Mouse (Mus musculus) embryonic facial prominence, embryonic 11.5 days (tissue): ENCODE data around the gene Topbp1. TPM values are rescaled to one million over a fixed set of nuclear protein-coding genes. Genes with fewer than 3 reads are reported as not detected.
A peak's percentile ranks its signal among the peaks of the same experiment; 100 is the strongest.

Experiments used
- ATAC-seq: fragments of 200-750 bp; cut with Nextera tagmentation; replicated peaks from 2 replicates; pipeline ENCODE4 v1.8.0; 2017; ENCODE audit warnings: low read depth; ENCODE audit not compliant: insufficient number of reproducible peaks, low FRiP score, low TSS enrichment
- DNase-seq: peaks from one replicate; pipeline ENCODE4 v3.0.0-alpha.2; 2015; ENCODE audit warnings: low spot score
- H3K27ac ChIP-seq: fragments of 300-500 bp; sonication (generic); replicated peaks from 2 replicates; pipeline ENCODE4 v1.5.1; 2014; ENCODE audit warnings: mild to moderate bottlenecking, low read depth, low read length, control low read depth
- H3K27me3 ChIP-seq: fragments of 300-500 bp; sonication (generic); 2 replicates; pipeline ENCODE4 v1.6.1; 2014; ENCODE audit warnings: mild to moderate bottlenecking, low read length, moderate library complexity, mixed read lengths; ENCODE audit not compliant: control insufficient read depth, insufficient read depth
- H3K36me3 ChIP-seq: fragments of 300-500 bp; sonication (generic); replicated peaks from 2 replicates; pipeline ENCODE4 v1.6.1; 2014; ENCODE audit warnings: low read depth, mild to moderate bottlenecking, low read length, moderate library complexity, mixed read lengths; ENCODE audit not compliant: control insufficient read depth, insufficient read depth
- H3K4me1 ChIP-seq: fragments of 300-500 bp; sonication (generic); 2 replicates; pipeline ENCODE4 v1.6.1; 2014; ENCODE audit warnings: low read length, mixed read lengths; ENCODE audit not compliant: control insufficient read depth, insufficient read depth
- H3K4me2 ChIP-seq: fragments of 300-500 bp; sonication (generic); 2 replicates; pipeline ENCODE4 v1.6.1; 2014; ENCODE audit warnings: low read depth, mild to moderate bottlenecking, control low read depth, low read length, moderate library complexity
- H3K4me3 ChIP-seq: fragments of 300-500 bp; sonication (generic); 2 replicates; pipeline ENCODE4 v1.5.1; 2014; ENCODE audit warnings: low read depth, low read length, control low read depth
- H3K9ac ChIP-seq: fragments of 300-500 bp; sonication (generic); replicated peaks from 2 replicates; pipeline ENCODE4 v1.6.1; 2014; ENCODE audit warnings: mild to moderate bottlenecking, control low read depth, low read length
- H3K9me3 ChIP-seq: fragments of 300-500 bp; sonication (generic); replicated peaks from 2 replicates; pipeline ENCODE4 v1.6.1; 2016; ENCODE audit warnings: mild to moderate bottlenecking, low read length, inconsistent platforms, mixed read lengths; ENCODE audit not compliant: control insufficient read depth
- WGBS: fragments of 180-500 bp; shearing (Covaris S2); extraction: QIAGEN DNeasy Blood & Tissue Kit; methylation state at CpG from one replicate; pipeline ENCODE4 v1.1.7; 2014; 5-methylcytosine and 5-hydroxymethylcytosine counted together
- polyA plus RNA-seq: library from polyadenylated mRNA; unstranded; fragments of >200 nt; fragmentation: Nextera tagmentation; extraction: Ambion mirVana; gene quantifications from 2 replicates; pipeline ENCODE4 v1.2.1, GENCODE M21; 2014

Gene Topbp1
- polyA plus RNA-seq, 1 experiment from 2014 or later, result 90.1 TPM

- ATAC-seq (no peak), DNase-seq (no peak)
- no peaks in the 10 kb centered on the region for H3K4me1 ChIP-seq
- H3K4me3 ChIP-seq, result no peak overlapping the region
- peaks cover 10% of the 10 kb centered on the region for H3K36me3 ChIP-seq
- H3K27ac ChIP-seq, result no peak overlapping the region
- no peaks in the 10 kb centered on the region for H3K9me3 ChIP-seq
- no peaks in the 10 kb centered on the region for H3K27me3 ChIP-seq
- H3K9ac ChIP-seq, result no peak overlapping the region
- H3K4me2 ChIP-seq, result no peak overlapping the region
These were observed 52.9 kb downstream of the Topbp1 start for GRCm38 (mm10) chr9:103357893-103358292.

DNA sequence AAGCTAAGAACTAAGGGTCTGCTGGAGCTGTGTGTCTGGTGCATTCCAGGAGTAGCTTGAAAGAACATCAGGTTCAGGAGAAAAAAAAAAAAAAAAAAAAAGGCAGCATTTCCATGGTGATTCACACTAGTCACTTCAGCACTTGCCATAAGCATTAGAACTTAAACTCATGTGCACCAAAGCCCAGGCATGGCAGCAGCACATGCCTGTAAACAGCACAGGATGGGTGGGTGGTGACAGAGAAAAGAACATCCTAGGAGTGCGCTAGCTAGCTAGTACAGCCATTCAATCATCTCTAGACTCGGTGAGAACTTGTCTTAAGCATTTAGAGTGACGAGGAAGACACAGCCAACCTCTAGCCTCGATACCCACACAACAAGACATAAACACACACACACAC, 53.5 kb downstream of the Topbp1 start:
- H3K36me3 ChIP-seq, result peaks cover 10% of the 10 kb centered on the region
- no peaks in the 10 kb centered on the region for H3K27me3 ChIP-seq
- H3K9me3 ChIP-seq, result no peaks in the 10 kb centered on the region
- ATAC-seq (no peak), DNase-seq (no peak)
- H3K9ac ChIP-seq, result no peak overlapping the region
- no peaks in the 10 kb centered on the region; the same call in 1 of the 2 replicates for H3K4me1 ChIP-seq
- H3K27ac ChIP-seq, result no peak overlapping the region
- H3K4me3 ChIP-seq, result no peak overlapping the region
- 90% methylated on average over 4 of the region's 4 CpGs for WGBS
- H3K4me2 ChIP-seq, result no peak overlapping the region

DNA sequence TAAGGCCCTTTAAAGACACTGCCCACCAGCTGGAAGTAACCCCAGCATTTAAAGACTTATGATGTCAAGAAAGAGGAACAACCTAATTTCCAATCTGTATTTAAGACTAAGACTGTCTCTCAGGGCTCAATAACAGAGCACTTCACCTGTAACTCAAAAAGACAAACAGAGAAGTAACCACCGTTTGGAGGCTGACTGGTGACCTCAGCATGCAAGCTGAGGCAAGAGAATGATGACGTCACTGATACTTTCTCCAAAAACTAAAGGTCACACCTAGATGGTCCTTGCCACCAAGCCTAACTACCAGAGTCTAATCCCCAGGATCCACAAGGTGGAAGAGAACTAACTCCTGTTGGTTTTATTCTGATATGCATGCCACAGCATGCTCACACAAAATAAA, 55.6 kb downstream of the Topbp1 start:
- Histone ChIP-seq H3K4me3 (no peak overlapping the region), H3K36me3 (peaks cover 10% of the 10 kb centered on the region), H3K4me1 (no peaks in the 10 kb centered on the region; the same call in 1 of the 2 replicates), H3K27me3 (no peaks in the 10 kb centered on the region), H3K27ac (no peak overlapping the region), H3K9me3 (no peaks in the 10 kb centered on the region), H3K4me2 (no peak overlapping the region), H3K9ac (no peak overlapping the region)
- no peak for DNase-seq
- WGBS, result 74% methylated on average over 2 of the region's 2 CpGs
- no peak for ATAC-seq

- H3K4me3 ChIP-seq, result peak overlapping the region; percentile 91
- WGBS, result 63% methylated on average over 6 of the region's 6 CpGs
- peaks cover 10% of the 10 kb centered on the region for H3K36me3 ChIP-seq
These were observed 58.1 kb downstream of the Topbp1 start for GRCm38 (mm10) chr9:103363088-103363487.

GRCm38 (mm10) chr9:103363730-103364417, 58.9 kb downstream of the Topbp1 start:
- DNase-seq (peak; percentile 64), ATAC-seq (no peak)
- Histone ChIP-seq H3K4me3 (peak overlapping the region; percentile 91), H3K4me1 (peaks cover 3% of the 10 kb centered on the region), H3K27ac (no peak overlapping the region), H3K9ac (peak overlapping the region; percentile 95), H3K9me3 (no peaks in the 10 kb centered on the region), H3K27me3 (no peaks in the 10 kb centered on the region), H3K4me2 (peak overlapping the region; percentile 78), H3K36me3 (peaks cover 5% of the 10 kb centered on the region; the same call in 1 of the 2 replicates)
- under 1% methylated on average over 21 of the region's 21 CpGs for WGBS

More at GRCm38 (mm10) chr9:103363088-103363487, 58.1 kb downstream of the Topbp1 start:
- Histone ChIP-seq H3K27me3 (no peaks in the 10 kb centered on the region), H3K9me3 (no peaks in the 10 kb centered on the region), H3K4me1 (peaks cover 3% of the 10 kb centered on the region), H3K27ac (no peak overlapping the region), H3K4me2 (no peak overlapping the region; the same call in 1 of the 2 replicates), H3K9ac (no peak overlapping the region)
- no peak for ATAC-seq
- DNase-seq, result no peak

GRCm38 (mm10) chr9:103364601-103365289, 59.7 kb downstream of the Topbp1 start:
- WGBS, result 2% methylated on average over 86 of the region's 94 CpGs
- peak; percentile 61 for DNase-seq
- H3K9me3 ChIP-seq, result no peaks in the 10 kb centered on the region

DNA sequence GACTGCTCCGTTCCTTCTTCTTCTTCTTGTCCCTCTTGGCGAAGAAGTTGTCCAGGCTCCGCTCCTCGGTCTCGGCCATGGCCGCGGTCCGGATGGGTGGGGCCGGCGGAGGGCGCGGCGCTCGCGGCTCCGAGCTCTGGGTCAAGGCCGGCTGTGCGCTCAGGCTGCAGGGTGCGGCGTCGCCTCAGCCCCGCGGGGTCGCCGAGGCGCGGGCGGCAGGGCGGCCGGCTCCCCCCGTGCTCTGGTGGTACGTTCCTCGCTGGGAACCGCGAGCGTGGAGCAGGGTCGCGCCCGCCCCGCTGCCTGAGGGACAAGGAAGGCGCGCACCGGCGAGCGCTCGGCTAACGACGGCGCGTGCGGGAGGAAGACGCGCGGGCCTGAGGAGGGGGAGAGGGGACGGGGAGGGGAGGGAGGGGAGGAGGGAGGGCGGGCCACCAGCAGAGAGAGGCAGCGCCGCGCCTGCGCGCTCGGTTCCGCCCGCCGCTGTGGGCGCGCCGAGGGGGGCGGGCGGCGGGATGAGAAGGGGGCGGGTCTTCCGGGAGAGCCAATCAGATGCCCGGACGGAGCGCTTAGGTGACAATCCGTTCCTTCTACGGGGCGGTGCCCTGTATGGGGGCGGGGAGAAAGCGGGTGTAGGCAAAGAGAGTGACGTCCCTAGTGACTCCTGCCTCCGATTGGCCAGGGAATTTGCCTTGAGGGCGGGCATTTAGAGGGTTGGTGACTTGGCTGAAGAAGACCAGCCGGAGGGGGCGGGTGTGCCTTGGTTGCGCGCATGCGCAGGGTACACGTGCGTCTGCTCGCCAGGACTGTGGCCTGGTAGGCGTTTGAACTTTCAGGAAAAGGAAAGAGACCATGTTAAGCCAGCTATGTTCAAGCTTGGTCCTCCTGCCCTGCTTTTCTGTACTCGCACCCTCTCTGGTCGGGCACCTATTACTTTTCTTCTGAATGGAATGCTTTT, 60.6 kb downstream of the Topbp1 start, which contains the start of gene Cdv3:
Gene Cdv3 (minus strand): TSS at position 551 of the 958 bp plus-strand sequence.
- H3K4me2 ChIP-seq, result peak within 1 kb of the TSS; percentile 78
- peak within 1 kb of the TSS; percentile 95 for H3K9ac ChIP-seq
- H3K4me1 ChIP-seq, result peaks cover 3% of the 10 kb centered on the region
- H3K9me3 ChIP-seq, result no peaks in the 10 kb centered on the region
- peak; percentile 94 for ATAC-seq
- no peaks in the 10 kb centered on the region for H3K27me3 ChIP-seq
- peak within 1 kb of the TSS; percentile 91 for H3K4me3 ChIP-seq
- peak; percentile 100 for DNase-seq
- H3K36me3 ChIP-seq, result peaks cover under 1% of the 10 kb centered on the region; the same call in 1 of the 2 replicates
- under 1% methylated on average over 66 of the region's 95 CpGs for WGBS
- peak within 1 kb of the TSS; percentile 96 for H3K27ac ChIP-seq

More at GRCm38 (mm10) chr9:103364601-103365289, 59.7 kb downstream of the Topbp1 start:
- H3K27ac ChIP-seq, result peak overlapping the region; percentile 96
- peak overlapping the region; percentile 78 for H3K4me2 ChIP-seq
- no peaks in the 10 kb centered on the region for H3K27me3 ChIP-seq
- H3K4me1 ChIP-seq, result peaks cover 3% of the 10 kb centered on the region
- ATAC-seq, result peak; percentile 31
- H3K36me3 ChIP-seq, result peaks cover 5% of the 10 kb centered on the region; the same call in 1 of the 2 replicates
- H3K4me3 ChIP-seq, result peak overlapping the region; percentile 91
- peak overlapping the region; percentile 95 for H3K9ac ChIP-seq
